Mouse (Mus musculus) heart, embryonic 11.5 days (tissue): ENCODE data around the gene Rrad. TPM values are rescaled to one million over a fixed set of nuclear protein-coding genes. Genes with fewer than 3 reads are reported as not detected.

ENCODE experiments used
- ATAC-seq: fragments of 200-750 bp; cut with Nextera tagmentation; replicated peaks from 2 replicates; pipeline ENCODE4 v1.8.0; 2017; ENCODE audit warnings: moderate library complexity; ENCODE audit not compliant: insufficient number of reproducible peaks, low FRiP score, low TSS enrichment
- H3K27ac ChIP-seq: fragments of 300-500 bp; sonication (generic); 2 replicates; pipeline ENCODE4 v1.5.1; 2014; ENCODE audit warnings: mild to moderate bottlenecking, low read depth, low read length
- H3K27me3 ChIP-seq: fragments of 300-500 bp; sonication (generic); 2 replicates; pipeline ENCODE4 v1.6.1; 2014; ENCODE audit warnings: mild to moderate bottlenecking, low read length, mixed read lengths; ENCODE audit not compliant: control insufficient read depth, insufficient read depth
- H3K36me3 ChIP-seq: fragments of 300-500 bp; sonication (generic); 2 replicates; pipeline ENCODE4 v1.6.1; 2014; ENCODE audit warnings: mild to moderate bottlenecking, low read length, moderate library complexity, mixed read lengths; ENCODE audit not compliant: control insufficient read depth, insufficient read depth
- H3K4me1 ChIP-seq: fragments of 300-500 bp; sonication (generic); 2 replicates; pipeline ENCODE4 v1.6.1; 2014; ENCODE audit warnings: low read length; ENCODE audit not compliant: control insufficient read depth, insufficient read depth
- H3K4me2 ChIP-seq: fragments of 300-500 bp; sonication (generic); 2 replicates; pipeline ENCODE4 v1.6.1; 2014; ENCODE audit warnings: mild to moderate bottlenecking, moderate library complexity
- H3K4me3 ChIP-seq: fragments of 300-500 bp; sonication (generic); 2 replicates; pipeline ENCODE4 v1.5.1; 2014; ENCODE audit warnings: low read depth, low read length
- H3K9ac ChIP-seq: fragments of 300-500 bp; sonication (generic); 2 replicates; pipeline ENCODE4 v1.6.1; 2014; ENCODE audit warnings: mild to moderate bottlenecking, low read depth, low read length, moderate library complexity
- H3K9me3 ChIP-seq: fragments of 300-500 bp; sonication (generic); replicated peaks from 2 replicates; pipeline ENCODE4 v1.6.1; 2016; ENCODE audit warnings: low read length; ENCODE audit not compliant: control insufficient read depth
- WGBS: fragments of 180-500 bp; shearing (Covaris S2); extraction: QIAGEN DNeasy Blood & Tissue Kit; methylation state at CpG from one replicate; pipeline ENCODE4 v1.1.7; 2014; ENCODE audit not compliant: insufficient replicate concordance; 5-methylcytosine and 5-hydroxymethylcytosine counted together
- polyA plus RNA-seq: library from polyadenylated mRNA; unstranded; fragments of >200 nt; fragmentation: Nextera tagmentation; extraction: Ambion mirVana; gene quantifications from 2 replicates; pipeline ENCODE4 v1.2.1, GENCODE M21; 2014

Rrad gene
- polyA plus RNA-seq, 1 experiment from 2014 or later, result 300 TPM

GRCm38 (mm10) chr8:104584522-104584921, 46.6 kb downstream of the Rrad start:
- no peaks in the 10 kb centered on the region for H3K9me3 ChIP-seq
- H3K4me1 ChIP-seq, result no peaks in the 10 kb centered on the region
- no peak overlapping the region for H3K4me3 ChIP-seq
- ATAC-seq, result no peak
- no peaks in the 10 kb centered on the region for H3K36me3 ChIP-seq
- H3K4me2 ChIP-seq, result no peak overlapping the region
- WGBS, result 49% methylated on average over 1 of the region's 1 CpGs
- no peak overlapping the region for H3K27ac ChIP-seq
- H3K27me3 ChIP-seq, result no peaks in the 10 kb centered on the region
- H3K9ac ChIP-seq, result no peak overlapping the region

Other genes starting within 250 kb of the Rrad start
- 1.9 and 2.2 TPM in 2 replicates for gene Cmtm4, start 235.5 kb downstream of the Rrad start, polyA plus RNA-seq
- gene Dync1li2, start 188.3 kb downstream of the Rrad start, polyA plus RNA-seq, result 43.0 and 52.9 TPM in 2 replicates
- 0.39 TPM in 1 of 2 replicates, not detected in the other for gene Terb1, start 121.4 kb downstream of the Rrad start, polyA plus RNA-seq
- gene Nae1, start 96.7 kb downstream of the Rrad start, polyA plus RNA-seq, result 78.1 and 88.6 TPM in 2 replicates
- 0.34 and 0.68 TPM in 2 replicates for gene Car7, start 96.6 kb downstream of the Rrad start, polyA plus RNA-seq
- gene Pdp2, start 39.9 kb downstream of the Rrad start, polyA plus RNA-seq, result 9.5 and 10.2 TPM in 2 replicates
- 14.5 and 16.4 TPM in 2 replicates for gene Cdh16, start 6.9 kb downstream of the Rrad start, polyA plus RNA-seq
- 189 and 199 TPM in 2 replicates for gene Ciao2b, start 10.6 kb upstream of the Rrad start, polyA plus RNA-seq
- gene Ces2a, start 102.7 kb upstream of the Rrad start, polyA plus RNA-seq, result not detected in 2 replicates
- not detected in 2 replicates for gene Ces2b, start 200.2 kb upstream of the Rrad start, polyA plus RNA-seq
- gene Ces2c, start 215.7 kb upstream of the Rrad start, polyA plus RNA-seq, result not detected in 2 replicates